Mouse (Mus musculus) 3134 (cell line): ENCODE data around the gene Zbtb20.

ENCODE experiments used
- DNase-seq: peaks from one replicate; pipeline ENCODE4 v3.0.0-alpha.2; 2011; ENCODE audit warnings: low spot score; ENCODE audit not compliant: insufficient read length; ENCODE audit errors: extremely low read depth

Gene Zbtb20

GRCm38 (mm10) chr16:42875852-42875980 lies at the start of gene Zbtb20:
Gene Zbtb20, plus strand, starts transcription at chr16:42875881.
- no peak for DNase-seq

GRCm38 (mm10) chr16:42835940-42836339 lies 39.7 kb upstream of the Zbtb20 start:
- no peak for DNase-seq

DNA sequence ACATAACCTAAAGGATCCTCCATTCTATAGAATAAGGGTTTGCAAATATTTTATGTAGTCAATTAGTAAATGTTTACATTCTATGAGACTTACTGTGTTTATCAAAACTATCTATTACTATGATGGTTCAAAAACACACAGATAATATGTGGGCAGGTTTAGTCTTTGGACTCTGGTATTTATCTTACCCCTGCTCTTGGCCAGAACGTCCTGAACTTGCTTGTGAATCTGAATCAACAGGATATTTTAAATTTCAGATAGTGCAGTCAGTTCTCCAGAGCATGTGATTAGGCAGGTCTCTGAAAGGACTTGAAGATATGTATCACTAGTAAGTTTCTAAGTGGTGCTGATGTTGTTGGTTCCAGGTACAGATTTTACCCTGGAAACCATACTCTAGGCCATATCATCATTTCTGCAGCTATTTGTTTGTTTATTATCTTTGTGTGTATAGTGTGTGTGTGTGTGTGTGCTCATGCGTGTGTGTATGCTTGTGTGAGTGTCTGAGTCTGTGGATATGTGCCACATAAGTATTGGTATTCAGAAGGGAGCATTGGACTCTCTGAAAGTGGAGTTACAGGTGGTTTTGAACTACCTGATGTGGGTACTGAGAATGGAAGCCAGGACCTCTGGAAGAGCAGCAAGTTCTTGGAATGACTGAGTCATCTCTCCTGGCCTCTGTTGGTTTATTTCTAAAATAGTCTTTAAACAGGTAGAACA lies 39.1 kb upstream of the Zbtb20 start:
- no peak for DNase-seq

GRCm38 (mm10) chr16:42838226-42838625 lies 37.5 kb upstream of the Zbtb20 start:
- no peak for DNase-seq

DNA sequence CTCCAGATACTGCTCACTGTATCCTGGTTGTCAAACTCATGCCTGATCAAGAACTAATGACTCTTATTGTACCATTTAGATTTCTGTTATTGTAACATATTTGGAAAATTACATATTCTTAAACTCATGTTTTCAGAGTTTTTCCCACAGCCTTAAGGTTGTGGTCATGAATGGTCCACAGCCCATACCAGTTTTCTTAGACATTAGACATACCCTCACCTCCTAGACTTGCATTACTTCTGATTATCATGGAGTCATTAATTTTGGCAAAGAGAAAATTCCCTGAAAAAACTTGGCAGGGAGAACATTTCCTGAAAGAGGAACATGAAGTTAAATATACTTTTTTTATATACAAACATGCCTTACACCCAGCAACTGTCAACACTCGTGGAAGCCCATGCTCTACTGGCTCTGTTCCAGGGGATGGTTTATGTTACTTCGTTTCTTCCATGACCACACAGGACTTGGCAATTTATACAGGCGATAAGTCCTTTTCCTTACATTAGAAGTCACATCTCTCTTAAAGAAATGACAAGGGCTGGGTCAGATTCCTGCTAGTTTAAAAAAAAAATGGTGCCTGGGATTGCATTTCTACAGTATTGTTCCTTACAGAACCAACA lies 18.0 kb upstream of the Zbtb20 start:
- no peak for DNase-seq

- DNase-seq, result no peak
These were observed 16.4 kb upstream of the Zbtb20 start for GRCm38 (mm10) chr16:42859251-42859650.

GRCm38 (mm10) chr16:42863231-42863630 lies 12.4 kb upstream of the Zbtb20 start:
- DNase-seq, result no peak

DNA sequence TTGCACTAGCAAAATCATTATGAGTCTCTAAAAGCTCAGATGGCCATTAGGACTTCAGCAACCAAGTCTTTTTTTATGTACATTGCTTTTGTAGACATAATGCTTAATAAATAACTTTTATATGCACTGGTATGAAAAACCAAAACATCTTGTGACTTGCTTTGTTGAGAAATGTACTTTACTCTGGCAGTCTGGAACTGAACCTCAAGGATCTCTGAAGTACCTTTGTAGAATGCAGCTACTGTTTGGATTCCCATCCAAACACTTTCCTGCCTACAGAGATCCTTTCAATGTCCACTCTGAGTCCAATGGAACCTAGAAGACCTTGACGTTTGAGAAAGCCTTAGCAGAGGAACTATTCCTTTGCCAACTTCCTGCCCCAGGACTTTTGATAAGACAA lies 9.6 kb upstream of the Zbtb20 start:
- no peak for DNase-seq

DNA sequence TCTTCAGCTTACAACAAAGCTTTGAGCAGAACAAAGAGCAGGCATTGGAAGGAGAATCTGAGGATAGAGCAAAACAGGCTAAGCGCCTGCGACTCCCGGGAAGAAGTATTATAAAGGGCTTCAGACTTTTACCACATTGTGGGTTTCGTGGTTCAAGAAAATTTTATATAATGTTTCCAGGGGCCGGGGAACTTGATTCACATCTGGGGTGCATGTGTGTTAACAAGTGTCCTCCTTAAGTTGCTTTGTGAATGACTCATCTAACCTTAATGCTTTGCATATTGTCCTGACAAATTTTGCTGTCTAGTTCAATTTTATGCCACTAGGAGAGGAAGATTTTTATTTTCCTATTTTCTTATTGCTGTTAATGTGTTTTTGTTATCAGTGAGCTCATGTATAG lies 3.6 kb upstream of the Zbtb20 start:
- DNase-seq, result no peak

DNA sequence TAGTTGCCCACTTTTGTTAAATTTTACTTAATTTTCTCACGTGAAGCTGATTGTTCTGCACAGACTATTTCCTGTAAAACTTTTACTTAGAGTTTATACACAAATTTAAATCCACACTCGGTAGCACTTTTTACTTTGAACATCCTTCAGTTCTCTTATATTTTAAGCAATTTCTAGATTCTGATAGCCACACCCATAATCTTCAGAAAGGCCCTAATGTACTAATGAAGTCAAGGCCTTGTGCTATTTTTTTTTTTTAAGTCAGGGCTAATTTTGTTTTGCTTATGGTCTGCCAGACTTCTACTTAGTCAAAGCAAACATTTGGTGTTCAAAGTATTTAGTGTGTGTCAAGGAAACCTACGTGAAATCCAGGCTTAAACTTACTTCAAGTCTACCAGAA lies 1.7 kb upstream of the Zbtb20 start:
- DNase-seq, result no peak

DNA sequence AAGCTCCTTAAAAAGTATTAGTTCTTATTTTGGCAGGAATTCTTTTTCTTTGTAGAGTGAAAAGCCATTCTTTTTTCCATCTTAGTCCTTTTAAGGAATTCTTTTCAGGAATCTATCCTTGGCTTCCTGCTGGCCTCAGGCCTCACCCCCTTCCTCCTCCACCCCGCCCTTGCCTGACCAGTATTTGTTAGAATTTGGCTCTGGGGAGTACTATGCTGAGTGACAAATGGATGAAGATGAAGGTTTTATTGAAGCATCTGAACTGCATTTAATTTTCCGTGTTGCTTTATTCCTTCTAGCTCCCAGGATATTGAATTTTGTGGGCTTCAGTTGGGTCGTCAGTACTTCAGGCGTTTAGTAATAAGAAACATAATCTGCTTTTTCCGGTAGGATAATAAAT lies 1.2 kb upstream of the Zbtb20 start:
- DNase-seq, result no peak

DNA sequence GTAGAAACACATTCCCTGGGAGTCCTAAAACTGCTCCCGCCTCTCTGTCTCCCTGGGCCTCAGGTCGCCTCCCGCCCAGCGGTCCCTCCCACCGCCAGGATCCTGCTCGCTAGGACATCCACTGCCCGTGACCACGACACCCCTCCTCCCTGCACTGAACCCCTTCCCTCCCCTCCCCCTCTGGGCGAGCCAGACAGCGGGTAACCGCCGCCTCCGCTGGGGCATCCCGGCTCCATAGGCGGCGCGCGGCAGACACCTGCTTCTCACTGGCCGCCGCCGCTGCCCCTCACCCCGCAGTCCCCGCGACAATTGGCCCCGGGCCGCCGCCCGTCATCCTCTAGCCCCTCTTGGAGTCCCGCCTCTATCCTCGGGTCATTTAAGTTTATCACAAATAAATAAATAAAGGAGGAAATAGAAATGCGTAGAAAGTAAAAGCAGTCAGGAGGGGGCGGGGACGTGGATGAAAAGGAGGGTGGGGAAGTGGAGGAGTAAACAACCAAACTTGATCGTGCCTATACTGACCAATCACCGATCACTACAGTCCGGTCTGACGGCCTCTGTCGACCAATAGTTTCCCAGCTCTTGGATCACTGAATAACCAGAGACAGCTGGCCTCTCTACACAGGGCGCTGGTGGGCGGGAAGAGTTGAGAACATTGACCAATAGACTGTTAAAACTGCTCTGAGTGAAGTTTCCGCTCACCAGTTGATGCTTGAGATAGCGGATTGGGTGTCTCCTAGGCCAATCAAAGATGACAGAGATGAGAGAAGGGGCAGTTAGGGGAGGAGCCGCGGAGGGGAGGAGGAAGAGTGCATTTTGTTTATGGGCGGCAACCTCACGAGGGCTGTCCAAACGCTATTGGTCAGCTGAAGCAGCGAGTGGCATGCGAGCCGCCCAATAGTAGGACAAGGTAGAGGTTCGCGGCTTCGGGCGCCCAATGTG lies 500 bp upstream of the Zbtb20 start:
- DNase-seq, result peak; percentile 97

DNA sequence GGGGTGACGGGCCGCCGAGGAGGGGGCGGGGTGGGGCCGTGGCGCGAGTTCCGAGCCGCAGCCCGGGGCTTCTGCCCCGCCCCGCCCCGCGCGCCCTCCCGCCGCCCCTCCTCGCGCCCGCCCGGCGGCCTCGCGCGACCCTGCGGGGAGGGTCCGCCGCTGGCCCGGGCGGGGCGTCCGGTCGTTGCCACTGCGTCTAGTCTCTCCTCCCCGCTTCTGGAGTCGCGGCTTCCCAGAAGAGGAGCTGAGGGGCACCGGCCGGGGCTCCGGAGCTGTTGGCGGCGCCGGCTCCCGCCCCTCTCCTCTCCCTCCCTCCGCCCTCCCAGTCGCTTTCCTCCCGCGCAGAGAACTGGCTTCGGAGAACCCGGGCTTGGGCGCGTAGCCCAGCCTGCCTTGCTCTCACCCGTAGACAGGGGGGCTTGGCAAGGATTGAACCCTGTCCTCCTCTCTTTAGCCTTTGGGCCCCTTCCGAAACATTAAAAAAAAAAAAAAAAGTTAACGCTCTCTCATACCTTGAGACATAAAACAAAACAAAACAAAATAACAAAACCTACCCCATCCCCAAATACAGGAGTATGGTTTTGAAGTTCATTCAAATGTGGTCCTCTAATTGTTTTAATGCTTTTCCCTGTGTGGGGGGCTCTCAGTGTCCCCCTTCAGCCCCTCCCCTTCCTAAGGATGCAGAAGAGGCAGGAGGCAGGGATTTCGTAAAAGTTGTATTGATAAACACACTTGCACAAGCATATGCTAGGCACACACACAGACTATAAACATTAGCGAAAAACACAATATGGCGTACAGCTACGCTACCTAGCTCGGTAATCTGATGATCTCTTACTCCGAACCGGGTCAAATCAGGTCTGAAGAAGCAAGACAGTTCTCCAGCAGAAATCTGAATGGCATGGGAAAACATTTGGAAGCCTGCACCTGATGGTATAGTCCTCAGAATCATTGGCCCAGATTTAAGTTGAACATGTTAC lies 630 bp downstream of the Zbtb20 start:
- DNase-seq, result peak; percentile 77

DNA sequence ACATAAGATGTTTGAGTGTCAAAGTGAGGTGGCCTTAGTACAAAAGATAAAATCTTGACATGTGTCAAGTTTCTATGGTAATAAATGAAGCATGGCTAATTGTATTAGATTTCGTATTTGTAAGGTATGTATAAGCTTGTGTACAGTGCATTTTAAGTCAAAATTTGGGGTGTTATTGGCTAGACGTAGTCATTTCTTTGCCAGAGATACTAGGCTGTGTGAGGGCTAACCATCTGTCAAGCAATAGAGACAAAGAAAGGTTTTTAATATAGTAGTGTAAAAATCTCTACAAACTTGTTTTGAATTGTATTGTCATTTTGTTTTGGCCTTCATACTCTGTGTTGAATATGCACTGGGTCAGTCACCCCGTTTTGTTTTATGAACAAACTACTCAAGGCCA lies 4.4 kb downstream of the Zbtb20 start:
- DNase-seq, result no peak

DNA sequence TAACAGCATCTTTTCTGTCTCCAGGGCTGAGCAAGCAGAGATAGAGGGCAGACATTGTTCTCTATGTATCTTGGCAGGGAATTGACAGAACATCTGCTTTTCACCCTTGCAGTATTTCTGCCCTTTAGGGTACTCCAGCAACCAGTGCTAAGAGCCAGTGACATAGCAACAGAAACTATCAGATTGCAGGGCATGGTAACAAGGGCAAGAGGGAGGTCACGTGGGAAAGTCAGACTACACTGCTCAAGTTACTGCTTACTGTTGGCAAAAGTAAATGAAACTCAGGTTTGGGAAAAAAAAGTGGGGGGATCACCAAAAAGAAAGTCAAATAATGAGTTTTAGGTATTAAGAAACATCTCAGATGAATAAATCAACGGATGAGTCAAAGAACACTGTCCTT lies 9.9 kb downstream of the Zbtb20 start:
- no peak for DNase-seq

GRCm38 (mm10) chr16:42885964-42886363 lies 10.3 kb downstream of the Zbtb20 start:
- no peak for DNase-seq

DNA sequence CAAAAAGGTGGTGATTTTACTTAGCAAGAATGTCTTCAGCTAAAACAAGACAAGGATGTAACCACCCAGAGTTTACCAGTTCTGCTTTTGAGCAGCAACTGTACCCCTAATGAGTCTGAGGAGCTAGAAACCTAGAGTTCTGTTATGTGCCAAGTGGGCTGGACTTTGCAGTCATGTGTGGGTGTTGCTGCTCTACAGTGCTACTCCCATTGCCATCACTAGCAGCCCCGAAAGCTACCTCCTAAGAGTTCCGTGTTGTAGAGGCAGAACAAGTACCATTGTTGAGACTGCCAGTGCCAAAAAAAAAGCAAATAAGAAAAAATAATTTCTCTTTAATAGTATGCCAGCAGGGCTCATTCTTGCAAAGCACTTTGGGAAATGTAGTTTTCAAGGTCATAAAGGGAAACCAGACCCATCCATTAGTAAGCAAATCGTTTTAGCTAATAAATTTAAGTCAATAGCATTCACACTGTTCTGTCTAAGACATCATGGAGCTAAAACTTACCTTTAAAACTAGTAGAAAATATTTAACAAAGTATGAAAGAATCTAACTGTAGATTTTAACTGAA lies 21.5 kb downstream of the Zbtb20 start:
- no peak for DNase-seq

DNA sequence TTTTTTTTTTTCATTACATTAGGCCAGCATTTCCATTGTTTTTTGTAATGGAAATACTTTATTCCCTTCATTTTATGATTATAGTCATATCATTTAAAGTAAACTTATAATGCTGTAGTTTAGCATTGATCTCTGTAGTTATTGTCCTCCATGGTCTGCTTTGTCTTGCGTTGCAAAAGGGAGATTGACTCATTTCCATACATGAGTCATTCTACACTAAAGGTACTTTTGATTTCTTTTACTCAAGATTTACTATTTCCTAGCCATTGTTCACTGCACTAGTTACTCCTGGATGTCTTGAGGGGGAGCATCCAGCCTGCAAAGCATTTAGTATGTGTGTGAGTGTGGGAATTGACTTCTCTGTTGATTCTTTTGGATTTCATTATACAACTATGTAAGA lies 24.6 kb downstream of the Zbtb20 start:
- no peak for DNase-seq

DNA sequence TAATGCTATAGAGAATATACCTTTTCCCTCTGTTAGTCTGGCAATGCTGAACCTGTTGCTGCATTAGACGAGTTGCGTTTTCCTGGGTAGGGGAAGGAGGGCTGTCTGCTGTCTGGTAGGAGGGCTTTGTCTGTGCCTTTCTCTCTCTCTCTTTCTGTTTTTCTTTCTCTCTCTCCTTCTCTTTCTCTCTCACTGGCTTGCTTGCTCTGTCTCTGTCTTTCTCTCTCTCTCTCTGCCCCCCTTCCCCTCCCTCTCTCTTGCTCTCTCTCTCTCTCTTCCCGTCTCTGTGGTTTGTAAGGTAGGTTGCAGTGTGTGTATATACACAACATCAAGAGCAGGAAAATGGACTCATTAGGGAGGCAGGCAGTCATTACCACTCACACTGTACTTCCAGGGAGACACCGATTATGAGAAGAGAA lies 31.6 kb downstream of the Zbtb20 start:
- peak; percentile 66 for DNase-seq

GRCm38 (mm10) chr16:42908381-42908780 lies 32.7 kb downstream of the Zbtb20 start:
- DNase-seq, result no peak

GRCm38 (mm10) chr16:42908896-42909295 lies 33.2 kb downstream of the Zbtb20 start:
- no peak for DNase-seq
